Mouse (Mus musculus) liver, embryonic 14.5 days (tissue): ENCODE measurements around the gene Il17rb. TPM values are rescaled to one million over a fixed set of nuclear protein-coding genes. Genes with fewer than 3 reads are reported as not detected.
A peak's percentile ranks its signal among the peaks of the same experiment; 100 is the strongest.

Source experiments
- ATAC-seq: fragments of 200-750 bp; cut with Nextera tagmentation; 2 replicates; pipeline ENCODE4 v1.8.0; 2017; ENCODE audit warnings: moderate number of reproducible peaks, mild to moderate bottlenecking, moderate library complexity; ENCODE audit not compliant: insufficient read depth
- DNase-seq, 3 experiments: peaks; one replicate each; pipeline ENCODE4 v3.0.0-alpha.2; 2012 to 2013; ENCODE audit warnings: low read depth in 3 of 3, low spot score in 3 of 3
- H3K27ac ChIP-seq: fragments of 300-500 bp; sonication (generic); 2 replicates; pipeline ENCODE4 v1.5.1; 2014; ENCODE audit warnings: moderate library complexity, mild to moderate bottlenecking, control low read depth, inconsistent platforms
- H3K27me3 ChIP-seq: fragments of 300-500 bp; sonication (generic); 2 replicates; pipeline ENCODE4 v1.6.1; 2014; ENCODE audit warnings: mild to moderate bottlenecking, low read length, moderate library complexity; ENCODE audit not compliant: control insufficient read depth, insufficient read depth
- H3K36me3 ChIP-seq: fragments of 300-500 bp; sonication (generic); replicated peaks from 2 replicates; pipeline ENCODE4 v1.6.1; 2014; ENCODE audit warnings: low read depth; ENCODE audit not compliant: control insufficient read depth, insufficient read depth
- H3K4me1 ChIP-seq, 2 experiments: fragments of 200-500 bp in 1 of 2; fragments of 300-500 bp in 1 of 2; sonication (generic) in 1 of 2; replicated peaks; 2 replicates each; pipeline ENCODE4 v1.6.1; 2012 to 2014; ENCODE audit warnings: antibody characterized with exemption in 1 of 2, inconsistent platforms in 1 of 2, low read length in 1 of 2; ENCODE audit not compliant: control insufficient read depth in 2 of 2, insufficient read depth in 2 of 2
- H3K4me2 ChIP-seq: fragments of 300-500 bp; sonication (generic); 2 replicates; pipeline ENCODE4 v1.6.1; 2014; ENCODE audit warnings: low read depth, mild to moderate bottlenecking, control low read depth, moderate library complexity
- H3K4me3 ChIP-seq, 2 experiments: fragments of 200-500 bp in 1 of 2; fragments of 300-500 bp in 1 of 2; sonication (generic) in 1 of 2; 2 replicates each; pipeline ENCODE4 v1.5.1; 2012 to 2014; ENCODE audit warnings: low read depth in 2 of 2, low read length in 2 of 2, mild to moderate bottlenecking in 2 of 2, control low read depth in 1 of 2, inconsistent platforms in 1 of 2, moderate library complexity in 1 of 2; ENCODE audit not compliant: insufficient read depth in 1 of 2
- H3K9ac ChIP-seq: fragments of 300-500 bp; sonication (generic); replicated peaks from 2 replicates; pipeline ENCODE4 v1.6.1; 2014; ENCODE audit warnings: mild to moderate bottlenecking, control low read depth, moderate library complexity
- H3K9me3 ChIP-seq: fragments of 300-500 bp; sonication (generic); 2 replicates; pipeline ENCODE4 v1.6.1; 2016; ENCODE audit warnings: low read length, mixed read lengths; ENCODE audit not compliant: control insufficient read depth
- CTCF ChIP-seq: IDR thresholded peaks from 2 replicates; pipeline ENCODE4 v1.5.1; 2016; ENCODE audit warnings: antibody characterized with exemption, low read depth, control low read depth
- EP300 ChIP-seq: IDR thresholded peaks from 2 replicates; pipeline ENCODE4 v1.6.1; 2016; ENCODE audit warnings: antibody characterized with exemption, low read depth
- WGBS: fragments of 180-500 bp; shearing (Covaris S2); extraction: QIAGEN DNeasy Blood & Tissue Kit; methylation state at CpG from one replicate; pipeline ENCODE4 v1.1.7; 2014; ENCODE audit not compliant: insufficient replicate concordance; 5-methylcytosine and 5-hydroxymethylcytosine counted together
- polyA plus RNA-seq, 2 experiments: library from polyadenylated mRNA; depleted of rRNA in 1 of 2; stranded (reverse) in 1 of 2; unstranded in 1 of 2; fragments of >200 nt; fragmentation: Nextera tagmentation in 1 of 2; extraction: Ambion mirVana in 1 of 2; gene quantifications; 2 replicates each; pipeline versions ENCODE4 v1.2.1 to v1.2.3; 2012 to 2014

The Il17rb gene
- polyA plus RNA-seq, 2 experiments: 1.3 to 1.8 TPM

DNA sequence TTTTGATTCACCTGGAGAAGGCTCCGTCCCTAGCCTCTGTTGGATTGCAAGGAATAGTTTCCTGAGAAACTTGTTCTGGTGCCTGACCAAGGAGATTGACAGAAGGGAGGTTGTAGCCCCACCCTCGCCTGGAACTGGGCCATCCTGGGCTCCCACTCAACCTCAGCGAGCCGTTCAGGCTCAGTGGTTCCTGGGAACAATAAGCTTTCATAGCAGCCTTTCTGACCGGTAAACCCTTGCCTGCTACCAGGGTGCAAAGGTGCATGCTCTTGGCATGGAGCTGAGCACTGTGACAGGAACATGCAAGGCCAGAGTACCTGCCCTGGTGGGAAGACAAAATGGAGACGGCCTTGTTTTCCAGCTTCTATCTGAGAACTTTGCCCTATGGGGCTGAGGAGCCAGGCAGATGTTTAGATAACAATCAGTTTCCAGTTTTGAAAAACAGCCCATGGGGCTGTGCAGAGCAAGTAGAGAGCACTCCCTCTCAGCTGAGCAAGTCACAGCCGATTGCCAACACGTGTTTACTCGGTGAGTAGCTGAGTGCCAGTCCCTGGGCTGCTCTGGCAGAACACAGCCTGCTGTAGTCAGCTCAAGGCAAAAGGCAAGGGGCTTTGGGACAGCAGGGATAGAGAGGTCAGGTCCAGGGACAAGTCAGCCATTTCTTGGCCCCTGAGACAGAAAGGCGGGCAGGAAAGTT, 1.3 kb upstream of the Il17rb start:
- Histone ChIP-seq H3K36me3 (no peaks in the 10 kb centered on the region), H3K4me3 (no peak overlapping the region), H3K4me1 (no peaks in the 10 kb centered on the region; a peak in 1 of 4 replicates), H3K9ac (no peak overlapping the region), H3K27ac (no peak overlapping the region), H3K9me3 (no peaks in the 10 kb centered on the region), H3K27me3 (peaks cover 19% of the 10 kb centered on the region), H3K4me2 (peak overlapping the region; percentile 1; the same call in 1 of the 2 replicates)
- TF ChIP-seq EP300: no peak
- no peak for TF ChIP-seq CTCF
- 60% methylated on average over 10 of the region's 10 CpGs for WGBS
- ATAC-seq (0 out of 2 replicates have a peak, but pooled peaks have one; percentile 28), DNase-seq (no peak)

DNA sequence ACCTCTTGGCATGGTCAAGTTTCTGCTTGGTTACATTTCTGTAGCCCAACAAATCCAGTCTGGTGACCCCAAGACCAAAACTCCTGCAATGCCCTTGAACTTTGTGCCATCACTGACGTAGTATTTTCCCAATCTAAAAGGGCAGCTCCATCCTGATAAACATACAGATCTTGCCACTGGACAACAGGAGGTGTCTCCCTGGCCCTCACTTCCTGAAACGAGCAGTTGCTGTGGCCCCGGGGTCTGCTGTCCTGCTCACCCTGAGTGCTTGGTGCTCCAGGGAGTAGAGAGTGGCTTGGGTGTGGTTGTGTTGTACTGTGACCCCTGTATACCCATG, 9.3 kb downstream of the Il17rb start:
- peaks cover 3% of the 10 kb centered on the region for H3K36me3 ChIP-seq
- no peak overlapping the region for H3K4me3 ChIP-seq
- WGBS: 55% methylated on average over 3 of the region's 3 CpGs
- H3K27me3 ChIP-seq: no peaks in the 10 kb centered on the region
- H3K27ac ChIP-seq: no peak overlapping the region
- no peak overlapping the region for H3K4me2 ChIP-seq
- H3K9ac ChIP-seq: no peak overlapping the region
- peaks cover 0 to 21% of the 10 kb centered on the region in 2 experiments; a peak in 2 of 4 replicates for H3K4me1 ChIP-seq
- H3K9me3 ChIP-seq: no peaks in the 10 kb centered on the region
- no peak for ATAC-seq
- no peak for TF ChIP-seq EP300
- TF ChIP-seq CTCF: no peak
- no peak for DNase-seq

DNA sequence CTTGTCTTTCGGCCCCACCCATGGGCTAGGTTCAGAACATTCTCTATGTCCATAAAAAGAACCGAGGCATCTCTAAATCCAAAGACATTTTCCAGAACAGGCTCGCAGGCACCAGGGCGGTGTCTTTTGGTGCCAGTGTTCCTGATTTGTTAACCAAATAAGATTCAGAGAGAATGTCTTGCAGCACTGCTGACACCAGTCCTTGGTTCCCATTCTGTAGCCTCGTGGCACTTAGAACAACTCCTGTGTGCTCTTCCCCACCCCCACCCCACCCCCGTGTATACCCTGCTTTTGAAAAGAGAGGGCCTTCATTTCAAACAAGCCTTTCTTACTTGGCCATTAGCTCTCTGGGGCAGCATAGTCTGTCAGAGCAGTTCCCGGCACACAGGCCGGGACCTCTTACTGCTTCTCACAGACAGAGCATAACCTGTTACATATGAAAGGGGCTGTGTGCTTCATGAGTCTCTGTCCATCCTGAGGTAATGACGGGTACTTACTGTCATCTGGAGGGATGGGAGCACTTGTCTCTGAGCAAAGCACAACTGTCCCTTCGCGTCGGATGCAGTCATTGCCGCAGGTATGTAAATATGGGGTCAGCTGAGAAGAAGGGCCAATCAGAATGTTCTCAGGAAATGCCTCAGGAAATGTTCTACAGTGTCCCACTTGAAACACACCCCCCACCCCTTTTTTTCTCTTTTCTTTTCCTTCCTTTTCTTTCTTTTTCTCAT, 9.8 kb downstream of the Il17rb start:
- Histone ChIP-seq H3K9me3 (no peaks in the 10 kb centered on the region), H3K27ac (no peak overlapping the region), H3K4me3 (no peak overlapping the region), H3K27me3 (no peaks in the 10 kb centered on the region), H3K9ac (no peak overlapping the region), H3K4me2 (no peak overlapping the region), H3K36me3 (peaks cover 8% of the 10 kb centered on the region), H3K4me1 (peaks cover 0 to 21% of the 10 kb centered on the region in 2 experiments; a peak in 2 of 4 replicates)
- ATAC-seq (no peak), DNase-seq (no peak)
- 72% methylated on average over 13 of the region's 13 CpGs for WGBS
- no peak for TF ChIP-seq CTCF
- TF ChIP-seq EP300: no peak

DNA sequence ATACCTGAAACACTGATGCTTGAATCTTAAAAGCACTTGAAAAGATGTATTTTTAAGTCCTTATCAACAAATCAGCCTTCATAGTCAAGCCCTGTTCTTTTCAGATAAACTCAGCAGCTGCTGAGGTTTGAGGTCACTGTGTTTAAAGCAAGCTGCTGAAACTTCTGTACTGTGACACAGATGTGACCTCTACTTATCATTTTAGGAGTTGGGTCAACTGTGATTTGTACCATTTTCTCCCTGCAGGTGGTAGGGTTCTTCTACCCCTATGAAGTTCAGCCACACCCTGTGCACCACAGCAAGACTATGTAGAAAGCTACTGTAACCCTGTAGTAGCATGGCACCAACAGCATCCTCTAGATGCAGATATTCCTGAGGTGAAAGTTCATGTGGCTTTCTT, 11.4 kb downstream of the Il17rb start:
- DNase-seq (no peak), ATAC-seq (no peak)
- H3K27me3 ChIP-seq: no peaks in the 10 kb centered on the region
- TF ChIP-seq EP300: no peak
- no peak for TF ChIP-seq CTCF
- H3K9me3 ChIP-seq: no peaks in the 10 kb centered on the region
- H3K27ac ChIP-seq: no peak overlapping the region
- H3K4me3 ChIP-seq: no peak overlapping the region
- H3K9ac ChIP-seq: no peak overlapping the region
- peaks cover 0 to 21% of the 10 kb centered on the region in 2 experiments; a peak in 2 of 4 replicates for H3K4me1 ChIP-seq
- peaks cover 16% of the 10 kb centered on the region for H3K36me3 ChIP-seq
- no peak overlapping the region for H3K4me2 ChIP-seq

DNA sequence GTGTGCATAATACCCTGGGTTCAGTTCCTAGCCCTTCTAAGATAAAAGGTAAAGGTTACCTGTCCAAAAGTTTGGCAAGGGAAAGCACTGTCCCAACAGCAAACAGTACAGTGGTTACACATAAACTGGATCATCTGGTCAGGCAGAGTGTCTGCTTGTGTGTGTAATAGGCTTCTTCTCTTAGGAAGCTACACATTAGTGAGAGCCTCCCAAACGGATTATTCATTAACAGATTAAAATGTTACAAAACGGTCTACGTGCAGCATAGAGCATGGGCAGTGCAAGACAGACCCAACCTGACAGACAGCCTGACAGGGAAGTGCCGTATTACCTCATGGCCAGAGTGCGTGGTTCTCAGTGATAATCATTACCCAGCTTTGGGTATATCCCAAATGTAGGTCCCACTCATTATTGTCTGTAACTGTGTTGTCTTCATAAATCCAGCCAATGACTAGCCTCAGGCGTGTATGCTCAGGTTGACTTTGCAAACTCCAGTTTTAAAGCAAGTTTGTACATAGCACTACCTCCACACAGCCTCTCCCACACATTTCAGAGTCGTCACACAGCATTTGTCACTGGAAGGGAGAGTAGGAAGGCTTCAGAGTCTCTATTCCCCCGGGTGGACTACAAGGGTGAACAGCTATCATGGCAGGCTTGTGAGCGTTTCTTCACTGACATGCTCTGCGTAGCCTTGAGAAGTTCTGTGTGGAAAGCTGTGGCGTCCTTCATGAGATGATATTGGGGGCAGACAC, 12.5 kb downstream of the Il17rb start:
- H3K9me3 ChIP-seq: no peaks in the 10 kb centered on the region
- H3K27me3 ChIP-seq: no peaks in the 10 kb centered on the region
- WGBS: 78% methylated on average over 11 of the region's 11 CpGs
- H3K4me1 ChIP-seq: peaks cover 0 to 21% of the 10 kb centered on the region in 2 experiments; a peak in 2 of 4 replicates
- H3K4me2 ChIP-seq: no peak overlapping the region
- ATAC-seq: peak; percentile 85
- peak; percentile 22 to 31 (median 28) for DNase-seq
- no peak overlapping the region for H3K9ac ChIP-seq
- no peak for TF ChIP-seq CTCF
- TF ChIP-seq EP300: no peak
- H3K36me3 ChIP-seq: peaks cover 18% of the 10 kb centered on the region
- no peak overlapping the region for H3K4me3 ChIP-seq
- peak overlapping the region; percentile 41; the same call in 1 of the 2 replicates for H3K27ac ChIP-seq
